Mouse (Mus musculus) erythroblast, embryonic 14.5 days (primary cell): ENCODE data around the gene Ptgdr2.

Experiments used
- GATA1 ChIP-seq: IDR thresholded peaks from 2 replicates; pipeline ENCODE4 v1.6.1; 2012; ENCODE audit warnings: low read length, inconsistent platforms, mixed read lengths
- TAL1 ChIP-seq: IDR thresholded peaks from 3 replicates; pipeline ENCODE4 v1.6.1; 2012; ENCODE audit warnings: low read length, inconsistent platforms, mixed read lengths

- no peak for TF ChIP-seq TAL1
- no peak for TF ChIP-seq GATA1
Observed at GRCm38 (mm10) chr19:10916506-10916905, 20.5 kb upstream of the Ptgdr2 start.
